Mouse (Mus musculus) CD4-positive, CD25-positive, alpha-beta regulatory T cell, adult 9 weeks (primary cell): Measurements from ENCODE around the gene Olfr731. TPM values are rescaled to one million over a fixed set of nuclear protein-coding genes. Genes with fewer than 3 reads are reported as not detected.

Experiments used
- polyA plus RNA-seq: library from polyadenylated mRNA; unstranded; fragments of 100-300 nt; shearing (Covaris generic); gene quantifications from one replicate; pipeline ENCODE4 v1.2.1, GENCODE M21; 2017

The Olfr731 gene
- 0.06 TPM for polyA plus RNA-seq

GRCm38 (mm10) chr14:50241766-50242165, at the start of gene Olfr731:
Gene Olfr731 (minus strand): TSS chr14:50241866.

GRCm38 (mm10) chr14:50284106-50284505, 42.4 kb upstream of the Olfr731 start, which contains the start of gene Olfr732:
Gene Olfr732 (minus strand): TSS chr14:50284206.

GRCm38 (mm10) chr14:50188098-50188497, 53.6 kb downstream of the Olfr731 start, which contains the start of gene Olfr730:
Gene Olfr730 (minus strand): TSS chr14:50188198.

Other genes starting within 250 kb of the Olfr731 start
- gene Olfr725, start 201.5 kb downstream of the Olfr731 start, polyA plus RNA-seq = not detected
- not detected for gene Olfr726, start 150.9 kb downstream of the Olfr731 start, polyA plus RNA-seq
- not detected for gene Olfr727, start 118.7 kb downstream of the Olfr731 start, polyA plus RNA-seq
- 0.07 TPM for gene Olfr728, start 99.2 kb downstream of the Olfr731 start, polyA plus RNA-seq
- gene Olfr729, start 89.0 kb downstream of the Olfr731 start, polyA plus RNA-seq = not detected
- gene Olfr730, start 53.7 kb downstream of the Olfr731 start, polyA plus RNA-seq = not detected
- gene Olfr732, start 42.3 kb upstream of the Olfr731 start, polyA plus RNA-seq = not detected
- gene Olfr733, start 59.7 kb upstream of the Olfr731 start, polyA plus RNA-seq = 0.07 TPM
- not detected for gene Olfr734, start 84.9 kb upstream of the Olfr731 start, polyA plus RNA-seq
- gene Olfr735, start 107.0 kb upstream of the Olfr731 start, polyA plus RNA-seq = not detected
- not detected for gene Tlr11, start 116.0 kb upstream of the Olfr731 start, polyA plus RNA-seq
- gene Olfr736, start 139.3 kb upstream of the Olfr731 start, polyA plus RNA-seq = not detected
- not detected for gene Olfr738, start 165.7 kb upstream of the Olfr731 start, polyA plus RNA-seq
- not detected for gene Olfr739, start 176.8 kb upstream of the Olfr731 start, polyA plus RNA-seq
- not detected for gene Olfr740, start 203.7 kb upstream of the Olfr731 start, polyA plus RNA-seq
- gene Olfr741, start 230.9 kb upstream of the Olfr731 start, polyA plus RNA-seq = not detected